Mouse (Mus musculus): ENCODE data around the gene Ptgdr. TPM values are rescaled to one million over a fixed set of nuclear protein-coding genes. Genes with fewer than 3 reads are reported as not detected.
"Not testable (repeated sequence)": the region's sequence is repeated elsewhere in the genome, so short reads cannot be mapped to it uniquely, and the experiment has no call there.

Ptgdr gene
- polyA plus RNA-seq, 1 experiment, result not detected

DNA sequence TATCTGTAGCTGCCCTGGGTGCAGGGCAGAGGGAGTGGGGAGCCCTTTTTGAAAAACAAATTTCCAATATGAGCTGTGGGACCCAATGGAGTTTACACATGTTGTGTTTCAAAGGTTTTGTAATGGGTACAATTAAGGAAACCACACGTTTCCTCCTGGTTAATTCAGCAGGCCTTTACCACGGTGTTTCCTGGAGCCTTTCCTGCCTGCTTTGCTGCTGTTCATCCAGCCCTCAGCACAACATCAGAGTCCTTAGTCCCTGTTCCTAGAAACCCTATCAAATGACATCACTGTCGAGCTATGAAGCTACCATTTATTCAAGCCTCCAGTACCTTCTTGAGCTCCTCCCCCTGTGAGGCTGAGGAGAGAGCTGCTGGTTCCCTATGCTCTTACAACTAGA, 2.0 kb upstream of the Ptgdr start:
- 1% methylated on average over 3 of the region's 3 CpGs for WGBS
- Histone ChIP-seq H3K4me1 (ENCODE audit: control insufficient read depth, insufficient read depth, low read length) (no peaks in the 10 kb centered on the region; the same call in 1 of the 2 replicates), H3K4me3 (replicated peaks; ENCODE audit: control insufficient read depth, low read depth, low read length) (no peak overlapping the region), H3K27ac (ENCODE audit: control insufficient read depth, insufficient read depth, low read depth, low read length, poor library complexity) (no peak overlapping the region)
- TF ChIP-seq POLR2A (IDR thresholded peaks at IDR 0.05; ENCODE audit: borderline replicate concordance, control insufficient read depth, low read depth, low read length) (no peak), CTCF (IDR thresholded peaks at IDR 0.05; ENCODE audit: control insufficient read depth, insufficient read depth, low read length) (no peak)

DNA sequence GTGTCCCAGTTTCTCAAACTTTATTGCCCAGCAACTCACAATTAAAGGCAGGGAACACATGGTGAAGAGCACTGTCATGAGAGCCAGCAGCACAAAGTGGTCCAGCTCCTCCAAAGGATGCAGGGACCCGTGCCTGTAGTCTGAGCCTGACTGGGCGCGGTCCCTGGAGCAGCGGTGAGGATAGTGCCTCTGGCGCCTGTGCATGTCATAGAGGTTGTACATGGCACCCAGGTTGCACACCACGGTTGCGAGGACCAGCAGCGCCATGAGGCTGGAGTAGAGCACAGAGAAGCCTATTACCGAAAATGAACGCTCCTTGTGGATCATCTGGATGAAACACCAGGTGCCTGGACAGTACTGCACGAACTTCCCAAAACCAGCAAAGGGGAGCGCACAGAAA, 803 bp downstream of the Ptgdr start:
- Histone ChIP-seq H3K27ac (ENCODE audit: control insufficient read depth, insufficient read depth, low read depth, low read length, poor library complexity) (no peak overlapping the region), H3K4me3 (replicated peaks; ENCODE audit: control insufficient read depth, low read depth, low read length) (peak overlapping the region; percentile 33), H3K4me1 (ENCODE audit: control insufficient read depth, insufficient read depth, low read length) (no peaks in the 10 kb centered on the region; the same call in 1 of the 2 replicates)
- no peak for TF ChIP-seq POLR2A (IDR thresholded peaks at IDR 0.05; ENCODE audit: borderline replicate concordance, control insufficient read depth, low read depth, low read length)
- no peak for TF ChIP-seq CTCF (IDR thresholded peaks at IDR 0.05; ENCODE audit: control insufficient read depth, insufficient read depth, low read length)
- WGBS, result 20% methylated on average over 12 of the region's 12 CpGs

GRCm38 (mm10) chr14:44850637-44851036, 8.5 kb downstream of the Ptgdr start:
- WGBS, result 8% methylated on average over 3 of the region's 3 CpGs
- peak; percentile 28 for TF ChIP-seq CTCF (IDR thresholded peaks at IDR 0.05; ENCODE audit: control insufficient read depth, insufficient read depth, low read length)
- H3K4me3 ChIP-seq (replicated peaks; ENCODE audit: control insufficient read depth, low read depth, low read length); H3K27ac ChIP-seq (ENCODE audit: control insufficient read depth, insufficient read depth, low read depth, low read length, poor library complexity); H3K4me1 ChIP-seq (ENCODE audit: control insufficient read depth, insufficient read depth, low read length): not testable (repeated sequence)

DNA sequence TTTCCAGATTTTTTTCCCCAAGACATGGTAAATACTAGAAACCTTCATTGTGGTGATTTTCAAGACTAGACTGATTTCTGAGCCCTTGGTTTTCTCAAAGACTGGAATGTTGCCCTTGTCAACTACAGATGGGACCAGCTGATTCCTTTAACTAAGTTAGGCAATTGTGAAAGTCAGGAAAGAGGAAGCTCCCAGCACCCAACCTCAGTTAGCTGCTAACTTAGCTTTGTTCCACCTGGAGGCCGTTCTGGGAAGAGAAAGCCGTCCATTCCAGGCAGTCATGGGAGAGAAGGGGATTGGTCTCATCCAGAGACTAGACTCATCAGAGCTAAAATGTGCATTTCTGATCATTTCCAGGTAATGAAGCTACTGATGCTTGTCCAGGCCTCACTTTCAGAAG, 11.4 kb downstream of the Ptgdr start:
- Histone ChIP-seq H3K27ac (ENCODE audit: control insufficient read depth, insufficient read depth, low read depth, low read length, poor library complexity) (no peak overlapping the region), H3K4me3 (replicated peaks; ENCODE audit: control insufficient read depth, low read depth, low read length) (no peak overlapping the region), H3K4me1 (ENCODE audit: control insufficient read depth, insufficient read depth, low read length) (no peaks in the 10 kb centered on the region)
- TF ChIP-seq POLR2A (IDR thresholded peaks at IDR 0.05; ENCODE audit: borderline replicate concordance, control insufficient read depth, low read depth, low read length) (no peak), CTCF (IDR thresholded peaks at IDR 0.05; ENCODE audit: control insufficient read depth, insufficient read depth, low read length) (no peak)
- WGBS, result 46% methylated on average over 2 of the region's 2 CpGs

- WGBS, result 75% methylated on average over 6 of the region's 6 CpGs
- Histone ChIP-seq H3K4me3 (replicated peaks; ENCODE audit: control insufficient read depth, low read depth, low read length) (no peak overlapping the region), H3K27ac (ENCODE audit: control insufficient read depth, insufficient read depth, low read depth, low read length, poor library complexity) (no peak overlapping the region), H3K4me1 (ENCODE audit: control insufficient read depth, insufficient read depth, low read length) (no peaks in the 10 kb centered on the region)
- no peak for TF ChIP-seq POLR2A (IDR thresholded peaks at IDR 0.05; ENCODE audit: borderline replicate concordance, control insufficient read depth, low read depth, low read length)
- no peak for TF ChIP-seq CTCF (IDR thresholded peaks at IDR 0.05; ENCODE audit: control insufficient read depth, insufficient read depth, low read length)
These were observed 12.5 kb downstream of the Ptgdr start for GRCm38 (mm10) chr14:44846558-44847263.

GRCm38 (mm10) chr14:44843768-44844755, 15.1 kb downstream of the Ptgdr start:
- TF ChIP-seq POLR2A (IDR thresholded peaks at IDR 0.05; ENCODE audit: borderline replicate concordance, control insufficient read depth, low read depth, low read length), result no peak
- Histone ChIP-seq H3K4me3 (replicated peaks; ENCODE audit: control insufficient read depth, low read depth, low read length) (no peak overlapping the region), H3K4me1 (ENCODE audit: control insufficient read depth, insufficient read depth, low read length) (no peaks in the 10 kb centered on the region), H3K27ac (ENCODE audit: control insufficient read depth, insufficient read depth, low read depth, low read length, poor library complexity) (no peak overlapping the region)
- WGBS, result 61% methylated on average over 15 of the region's 15 CpGs

DNA sequence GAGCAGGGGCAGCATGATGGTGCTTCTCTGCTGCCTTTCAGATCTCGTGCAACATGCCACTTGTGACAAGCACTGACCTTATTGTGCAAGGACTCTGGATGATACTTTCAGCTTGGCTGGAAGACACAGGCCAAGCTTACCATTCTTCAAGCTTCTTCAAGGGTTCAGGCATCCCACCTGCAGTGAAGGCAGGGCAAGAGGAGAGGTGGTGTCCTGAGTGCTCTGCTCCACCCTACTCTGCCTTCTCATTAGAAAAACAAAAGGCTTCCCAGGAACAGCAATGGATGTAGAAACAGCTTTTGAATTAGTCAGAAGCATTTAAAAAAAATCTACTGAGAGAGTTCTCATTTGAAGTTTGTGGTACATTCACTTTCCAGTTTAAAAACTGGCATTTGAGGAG, 20.5 kb downstream of the Ptgdr start:
- 67% methylated on average over 1 of the region's 1 CpGs for WGBS
- H3K4me1 ChIP-seq (ENCODE audit: control insufficient read depth, insufficient read depth, low read length), result no peaks in the 10 kb centered on the region
- no peak for TF ChIP-seq POLR2A (IDR thresholded peaks at IDR 0.05; ENCODE audit: borderline replicate concordance, control insufficient read depth, low read depth, low read length)
- TF ChIP-seq CTCF (IDR thresholded peaks at IDR 0.05; ENCODE audit: control insufficient read depth, insufficient read depth, low read length), result no peak
- no peak overlapping the region for H3K4me3 ChIP-seq (replicated peaks; ENCODE audit: control insufficient read depth, low read depth, low read length)
- H3K27ac ChIP-seq (ENCODE audit: control insufficient read depth, insufficient read depth, low read depth, low read length, poor library complexity), result no peak overlapping the region

DNA sequence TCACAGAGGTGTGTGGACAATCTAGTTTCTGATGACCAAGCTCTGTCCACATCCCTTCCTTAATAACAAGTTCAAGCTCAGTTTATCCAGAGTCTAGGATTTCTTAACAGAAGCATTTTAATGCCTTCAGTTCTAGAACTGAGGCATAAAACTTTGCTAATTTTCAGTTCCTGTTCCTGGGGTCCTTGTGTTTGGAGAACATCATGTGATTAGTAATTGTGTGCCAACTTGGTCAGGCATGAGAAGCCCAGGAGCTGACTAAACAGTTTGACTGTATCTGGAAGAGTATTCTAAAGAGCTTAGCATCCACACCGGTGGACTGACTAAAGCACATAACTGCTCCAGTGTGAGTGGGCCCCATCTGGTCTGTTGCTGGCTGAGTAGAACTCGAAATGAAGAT, 24.0 kb downstream of the Ptgdr start:
- no peaks in the 10 kb centered on the region for H3K4me1 ChIP-seq (ENCODE audit: control insufficient read depth, insufficient read depth, low read length)
- H3K4me3 ChIP-seq (replicated peaks; ENCODE audit: control insufficient read depth, low read depth, low read length), result no peak overlapping the region
- H3K27ac ChIP-seq (ENCODE audit: control insufficient read depth, insufficient read depth, low read depth, low read length, poor library complexity), result no peak overlapping the region
- TF ChIP-seq CTCF (IDR thresholded peaks at IDR 0.05; ENCODE audit: control insufficient read depth, insufficient read depth, low read length) (no peak), POLR2A (IDR thresholded peaks at IDR 0.05; ENCODE audit: borderline replicate concordance, control insufficient read depth, low read depth, low read length) (no peak)
- 59% methylated on average over 2 of the region's 2 CpGs for WGBS

GRCm38 (mm10) chr14:44834134-44834533, 25.0 kb downstream of the Ptgdr start:
- not testable (repeated sequence) for H3K4me3 ChIP-seq (replicated peaks; ENCODE audit: control insufficient read depth, low read depth, low read length); H3K4me1 ChIP-seq (ENCODE audit: control insufficient read depth, insufficient read depth, low read length); H3K27ac ChIP-seq (ENCODE audit: control insufficient read depth, insufficient read depth, low read depth, low read length, poor library complexity)
- 81% methylated on average over 3 of the region's 3 CpGs for WGBS

DNA sequence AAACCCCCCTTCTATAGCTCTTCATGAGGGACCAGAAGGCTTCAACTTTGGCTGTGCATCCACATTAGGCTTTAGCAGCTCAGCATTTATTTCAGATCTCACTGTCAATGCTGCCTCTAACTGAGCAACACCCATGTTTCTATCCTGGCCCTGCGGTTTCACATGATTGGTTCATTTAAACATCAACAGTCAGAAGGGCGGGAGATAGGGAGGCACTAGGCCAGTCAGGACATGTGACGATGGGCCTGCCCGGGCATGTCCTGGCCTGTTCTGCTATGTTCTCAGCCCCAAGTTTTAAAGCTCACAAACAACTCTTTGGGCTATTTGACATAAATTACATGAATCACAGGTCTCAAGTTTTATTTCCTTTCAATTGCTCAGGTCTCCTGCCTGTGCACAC, 26.1 kb downstream of the Ptgdr start:
- not testable (repeated sequence) for H3K4me3 ChIP-seq (replicated peaks; ENCODE audit: control insufficient read depth, low read depth, low read length); H3K4me1 ChIP-seq (ENCODE audit: control insufficient read depth, insufficient read depth, low read length); H3K27ac ChIP-seq (ENCODE audit: control insufficient read depth, insufficient read depth, low read depth, low read length, poor library complexity)
- 77% methylated on average over 4 of the region's 4 CpGs for WGBS

Data from bone marrow, adult 2 months (tissue).